Mouse (Mus musculus) urinary bladder, postnatal 25 days (tissue): Measurements from ENCODE around the gene Olfr948.

ENCODE experiments used
- DNase-seq: peaks from one replicate; pipeline ENCODE4 v3.0.0; 2022; ENCODE audit warnings: low spot score

Olfr948 gene

GRCm38 (mm10) chr9:39325945-39326344, at the start of gene Olfr948:
Gene Olfr948 (minus strand): TSS chr9:39326045.
- no peak for DNase-seq

DNA sequence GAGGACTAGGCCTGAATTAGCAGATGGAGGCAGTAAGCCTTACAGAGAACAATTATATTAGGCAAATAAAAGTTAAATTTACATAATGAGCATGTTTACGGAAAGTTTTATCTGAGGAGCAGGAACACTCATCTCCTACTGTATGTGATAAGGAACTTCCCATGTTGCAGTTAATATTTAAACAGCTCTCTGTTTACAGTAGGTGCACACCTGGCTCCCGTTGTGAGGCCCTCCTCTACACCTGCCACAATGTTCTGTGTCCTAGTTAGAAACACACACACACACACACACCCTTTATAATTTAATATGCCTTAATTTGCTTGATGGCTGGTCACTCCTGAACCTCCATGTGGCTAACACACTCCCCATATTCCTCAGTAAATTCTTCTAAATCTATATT, 38.7 kb downstream of the Olfr948 start:
- DNase-seq, result no peak

DNA sequence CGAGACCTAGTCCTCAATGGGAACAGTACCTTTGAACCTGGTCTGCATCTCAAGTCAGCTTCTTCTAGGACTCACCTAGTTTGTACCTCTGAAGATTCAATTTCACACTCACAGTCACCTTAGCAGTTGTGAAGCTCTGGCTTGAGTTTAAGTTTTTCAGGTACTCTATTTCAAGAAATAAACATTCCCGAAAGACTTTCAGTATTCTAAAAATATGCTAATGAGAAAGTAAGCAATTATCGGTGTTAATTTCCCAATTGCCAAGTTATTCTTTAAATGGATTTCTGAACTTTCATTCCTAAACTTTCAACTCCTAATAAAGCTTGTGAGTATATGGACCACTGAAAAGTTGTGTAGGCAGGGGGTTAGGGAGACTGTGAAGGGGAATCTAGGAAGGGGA, 49.1 kb downstream of the Olfr948 start, which contains the start of gene Olfr945:
Olfr945 (minus strand) TSS at position 101 of the 400 bp plus-strand sequence.
- DNase-seq, result no peak
